Mouse (Mus musculus): Measurements from ENCODE around the gene Gna11. TPM values are rescaled to one million over a fixed set of nuclear protein-coding genes. Genes with fewer than 3 reads are reported as not detected.

The Gna11 gene
- polyA plus RNA-seq, 1 experiment from 2014 or later, result 24.3 TPM

- Histone ChIP-seq H3K9me3 (replicated peaks; ENCODE audit: control insufficient read depth, low read length) (no peaks in the 10 kb centered on the region), H3K27me3 (ENCODE audit: control insufficient read depth, insufficient read depth, low read depth, low read length) (no peaks in the 10 kb centered on the region), H3K4me2 (ENCODE audit: low read depth, low read length) (no peak overlapping the region), H3K36me3 (ENCODE audit: control insufficient read depth, insufficient read depth) (no peaks in the 10 kb centered on the region), H3K9ac (ENCODE audit: low read depth, low read length) (no peak overlapping the region), H3K4me1 (ENCODE audit: control insufficient read depth, low read depth, low read length) (peaks cover 32% of the 10 kb centered on the region), H3K4me3 (ENCODE audit: low read depth, low read length) (no peak overlapping the region), H3K27ac (ENCODE audit: low read length) (no peak overlapping the region)
- ATAC-seq (ENCODE audit: low read depth), result no peak
- WGBS (ENCODE audit: insufficient replicate concordance), result 55% methylated on average over 5 of the region's 5 CpGs
These were observed 4.0 kb upstream of the Gna11 start for GRCm38 (mm10) chr10:81548944-81549343.

GRCm38 (mm10) chr10:81546788-81547571 lies 2.0 kb upstream of the Gna11 start:
- no peak for ATAC-seq (ENCODE audit: low read depth)
- Histone ChIP-seq H3K4me2 (ENCODE audit: low read depth, low read length) (no peak overlapping the region), H3K4me1 (ENCODE audit: control insufficient read depth, low read depth, low read length) (peaks cover 51% of the 10 kb centered on the region), H3K27ac (ENCODE audit: low read length) (peak overlapping the region; percentile 84), H3K27me3 (ENCODE audit: control insufficient read depth, insufficient read depth, low read depth, low read length) (no peaks in the 10 kb centered on the region), H3K36me3 (ENCODE audit: control insufficient read depth, insufficient read depth) (no peaks in the 10 kb centered on the region), H3K4me3 (ENCODE audit: low read depth, low read length) (no peak overlapping the region), H3K9ac (ENCODE audit: low read depth, low read length) (no peak overlapping the region), H3K9me3 (replicated peaks; ENCODE audit: control insufficient read depth, low read length) (no peaks in the 10 kb centered on the region)
- WGBS (ENCODE audit: insufficient replicate concordance), result 84% methylated on average over 13 of the region's 13 CpGs

DNA sequence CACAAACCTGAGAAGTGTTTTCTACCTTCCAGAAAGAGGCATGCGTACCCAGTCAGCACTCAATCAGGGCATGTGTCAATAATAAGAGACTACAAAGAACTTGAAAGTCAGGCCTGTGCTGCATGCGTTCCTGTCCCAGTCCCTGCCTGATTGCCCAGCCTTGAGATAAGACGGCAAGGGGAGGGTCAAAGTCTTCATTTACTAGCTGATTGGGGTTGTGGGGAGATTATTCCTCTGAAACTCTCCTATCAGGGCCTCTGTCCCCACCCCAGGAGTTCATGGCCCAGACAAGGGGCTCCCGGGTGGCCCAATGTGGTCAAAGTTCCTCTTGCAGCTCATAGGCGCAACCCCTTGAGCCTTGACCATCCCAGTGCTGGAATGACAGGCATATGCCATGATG lies 1.3 kb upstream of the Gna11 start:
- no peaks in the 10 kb centered on the region for H3K27me3 ChIP-seq (ENCODE audit: control insufficient read depth, insufficient read depth, low read depth, low read length)

GRCm38 (mm10) chr10:81544296-81545160 lies 462 bp downstream of the Gna11 start:
- Histone ChIP-seq H3K4me3 (ENCODE audit: low read depth, low read length) (peak overlapping the region; percentile 92), H3K9me3 (replicated peaks; ENCODE audit: control insufficient read depth, low read length) (no peaks in the 10 kb centered on the region), H3K36me3 (ENCODE audit: control insufficient read depth, insufficient read depth) (no peaks in the 10 kb centered on the region), H3K4me1 (ENCODE audit: control insufficient read depth, low read depth, low read length) (peaks cover 56% of the 10 kb centered on the region), H3K9ac (ENCODE audit: low read depth, low read length) (peak overlapping the region; percentile 93), H3K4me2 (ENCODE audit: low read depth, low read length) (peak overlapping the region; percentile 99), H3K27me3 (ENCODE audit: control insufficient read depth, insufficient read depth, low read depth, low read length) (no peaks in the 10 kb centered on the region), H3K27ac (ENCODE audit: low read length) (peak overlapping the region; percentile 96)
- WGBS (ENCODE audit: insufficient replicate concordance), result under 1% methylated on average over 92 of the region's 93 CpGs
- no peak; the same call in 1 of the 2 replicates for ATAC-seq (ENCODE audit: low read depth)

More for the DNA sequence above, 1.3 kb upstream of the Gna11 start:
- WGBS (ENCODE audit: insufficient replicate concordance), result 8% methylated on average over 5 of the region's 5 CpGs
- Histone ChIP-seq H3K9ac (ENCODE audit: low read depth, low read length) (peak overlapping the region; percentile 31), H3K4me1 (ENCODE audit: control insufficient read depth, low read depth, low read length) (peaks cover 52% of the 10 kb centered on the region), H3K4me3 (ENCODE audit: low read depth, low read length) (peak overlapping the region; percentile 17; the same call in 1 of the 2 replicates), H3K27ac (ENCODE audit: low read length) (peak overlapping the region; percentile 84), H3K4me2 (ENCODE audit: low read depth, low read length) (peak overlapping the region; percentile 99), H3K36me3 (ENCODE audit: control insufficient read depth, insufficient read depth) (no peaks in the 10 kb centered on the region), H3K9me3 (replicated peaks; ENCODE audit: control insufficient read depth, low read length) (no peaks in the 10 kb centered on the region)
- peak; percentile 12 for ATAC-seq (ENCODE audit: low read depth)

DNA sequence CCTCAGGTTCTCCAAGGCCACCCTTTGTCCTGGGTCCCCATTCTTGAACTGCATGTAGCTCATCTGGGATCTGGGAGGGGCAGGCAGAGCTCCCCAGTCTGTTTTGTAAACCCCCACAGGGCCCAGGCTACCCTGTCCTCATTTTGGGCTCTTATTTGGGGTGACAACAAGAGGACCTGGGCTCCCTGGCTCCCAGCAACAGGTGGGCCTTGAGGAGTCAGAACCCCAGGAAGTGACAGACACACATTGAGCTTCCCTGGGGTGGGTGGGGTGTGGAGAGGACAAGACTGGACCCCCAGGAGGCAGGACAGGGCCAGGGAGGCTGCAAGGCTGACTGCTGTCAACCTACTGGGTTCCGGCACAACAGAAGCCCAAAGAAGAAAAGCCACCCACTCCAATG lies 1.4 kb downstream of the Gna11 start:
- ATAC-seq (ENCODE audit: low read depth), result no peak
- H3K4me1 ChIP-seq (ENCODE audit: control insufficient read depth, low read depth, low read length), result peaks cover 57% of the 10 kb centered on the region
- peak overlapping the region; percentile 92 for H3K4me3 ChIP-seq (ENCODE audit: low read depth, low read length)
- 0 out of 2 replicates have a peak overlapping the region, but pooled peaks have one; percentile 12 for H3K27ac ChIP-seq (ENCODE audit: low read length)
- WGBS (ENCODE audit: insufficient replicate concordance), result 83% methylated on average over 1 of the region's 1 CpGs
- no peaks in the 10 kb centered on the region for H3K9me3 ChIP-seq (replicated peaks; ENCODE audit: control insufficient read depth, low read length)
- peak overlapping the region; percentile 93 for H3K9ac ChIP-seq (ENCODE audit: low read depth, low read length)
- peak overlapping the region; percentile 99 for H3K4me2 ChIP-seq (ENCODE audit: low read depth, low read length)
- no peaks in the 10 kb centered on the region for H3K27me3 ChIP-seq (ENCODE audit: control insufficient read depth, insufficient read depth, low read depth, low read length)
- H3K36me3 ChIP-seq (ENCODE audit: control insufficient read depth, insufficient read depth), result no peaks in the 10 kb centered on the region

DNA sequence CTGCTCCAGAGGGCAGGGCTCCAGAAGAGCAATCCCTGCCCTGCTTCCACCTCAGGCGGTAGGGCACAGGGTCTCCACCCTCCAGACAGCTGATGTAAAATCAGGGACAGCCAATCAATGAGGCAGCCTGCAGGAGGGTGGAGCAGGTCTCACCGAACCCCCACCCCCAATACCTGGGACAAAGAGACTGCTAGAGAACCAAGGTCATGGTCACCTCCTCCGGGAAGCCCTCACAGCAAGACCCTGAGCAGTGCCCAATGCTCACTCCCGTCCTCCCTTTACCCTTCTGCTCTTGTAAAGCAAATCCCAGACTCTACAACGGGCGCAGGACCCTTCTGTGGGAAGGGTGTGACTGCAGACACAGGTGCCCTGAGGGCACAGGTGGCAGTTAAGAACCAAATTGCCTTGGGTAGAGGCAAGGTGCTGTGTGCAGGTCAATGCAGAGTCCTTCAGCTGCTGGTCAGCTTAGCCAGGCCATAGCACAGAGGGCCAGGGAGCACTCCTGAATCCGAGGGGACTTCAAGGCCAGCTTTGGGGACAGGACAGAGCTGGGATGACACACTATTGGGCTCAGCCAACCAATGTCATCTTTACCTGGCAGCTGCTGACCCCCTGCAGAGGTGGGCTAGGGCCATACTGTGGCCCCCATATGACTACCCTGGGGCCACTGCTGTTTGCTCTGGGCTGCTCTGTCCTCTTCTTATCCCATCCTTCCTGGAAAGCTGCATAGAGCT lies 2.1 kb downstream of the Gna11 start:
- no peaks in the 10 kb centered on the region for H3K36me3 ChIP-seq (ENCODE audit: control insufficient read depth, insufficient read depth)
- no peaks in the 10 kb centered on the region for H3K27me3 ChIP-seq (ENCODE audit: control insufficient read depth, insufficient read depth, low read depth, low read length)
- ATAC-seq (ENCODE audit: low read depth), result no peak
- H3K4me2 ChIP-seq (ENCODE audit: low read depth, low read length), result peak overlapping the region; percentile 99
- peak overlapping the region; percentile 93 for H3K9ac ChIP-seq (ENCODE audit: low read depth, low read length)
- peak overlapping the region; percentile 92; the same call in 1 of the 2 replicates for H3K4me3 ChIP-seq (ENCODE audit: low read depth, low read length)
- WGBS (ENCODE audit: insufficient replicate concordance), result 71% methylated on average over 7 of the region's 7 CpGs
- H3K27ac ChIP-seq (ENCODE audit: low read length), result peak overlapping the region; percentile 73
- peaks cover 58% of the 10 kb centered on the region for H3K4me1 ChIP-seq (ENCODE audit: control insufficient read depth, low read depth, low read length)
- no peaks in the 10 kb centered on the region for H3K9me3 ChIP-seq (replicated peaks; ENCODE audit: control insufficient read depth, low read length)

DNA sequence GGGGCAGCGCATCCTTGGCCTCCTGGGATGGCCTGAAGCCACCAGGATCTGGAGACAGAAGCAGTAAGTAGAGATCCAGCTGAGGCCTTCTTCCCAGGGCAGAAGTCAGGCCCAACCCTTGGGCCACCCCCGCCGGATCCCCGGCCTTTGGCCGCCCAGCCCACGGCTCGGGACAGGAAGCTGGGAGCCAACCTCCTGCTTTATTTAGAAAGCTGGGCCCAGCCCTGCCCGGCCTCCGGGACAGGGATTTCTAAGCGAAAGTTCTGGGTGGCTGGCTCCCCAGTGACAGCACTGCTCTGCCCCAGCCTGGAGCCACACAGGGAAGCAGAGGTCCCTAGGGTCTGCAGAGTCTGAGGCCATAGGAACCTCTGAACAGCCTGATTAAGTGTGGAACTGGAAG lies 3.2 kb downstream of the Gna11 start:
- no peaks in the 10 kb centered on the region for H3K9me3 ChIP-seq (replicated peaks; ENCODE audit: control insufficient read depth, low read length)
- H3K9ac ChIP-seq (ENCODE audit: low read depth, low read length), result peak overlapping the region; percentile 6; the same call in 1 of the 2 replicates
- H3K27me3 ChIP-seq (ENCODE audit: control insufficient read depth, insufficient read depth, low read depth, low read length), result no peaks in the 10 kb centered on the region
- peaks cover 54% of the 10 kb centered on the region for H3K4me1 ChIP-seq (ENCODE audit: control insufficient read depth, low read depth, low read length)
- ATAC-seq (ENCODE audit: low read depth), result no peak
- H3K36me3 ChIP-seq (ENCODE audit: control insufficient read depth, insufficient read depth), result no peaks in the 10 kb centered on the region; the same call in 1 of the 2 replicates
- H3K4me3 ChIP-seq (ENCODE audit: low read depth, low read length), result 0 out of 2 replicates have a peak overlapping the region, but pooled peaks have one; percentile 10
- H3K4me2 ChIP-seq (ENCODE audit: low read depth, low read length), result peak overlapping the region; percentile 33; the same call in 1 of the 2 replicates
- 52% methylated on average over 10 of the region's 10 CpGs for WGBS (ENCODE audit: insufficient replicate concordance)
- H3K27ac ChIP-seq (ENCODE audit: low read length), result peak overlapping the region; percentile 73

GRCm38 (mm10) chr10:81541363-81541762 lies 3.6 kb downstream of the Gna11 start:
- Histone ChIP-seq H3K27ac (ENCODE audit: low read length) (peak overlapping the region; percentile 73), H3K4me3 (ENCODE audit: low read depth, low read length) (no peak overlapping the region), H3K36me3 (ENCODE audit: control insufficient read depth, insufficient read depth) (no peaks in the 10 kb centered on the region; the same call in 1 of the 2 replicates), H3K27me3 (ENCODE audit: control insufficient read depth, insufficient read depth, low read depth, low read length) (no peaks in the 10 kb centered on the region), H3K9ac (ENCODE audit: low read depth, low read length) (peak overlapping the region; percentile 6), H3K4me2 (ENCODE audit: low read depth, low read length) (peak overlapping the region; percentile 10; the same call in 1 of the 2 replicates), H3K4me1 (ENCODE audit: control insufficient read depth, low read depth, low read length) (peaks cover 50% of the 10 kb centered on the region), H3K9me3 (replicated peaks; ENCODE audit: control insufficient read depth, low read length) (no peaks in the 10 kb centered on the region)
- WGBS (ENCODE audit: insufficient replicate concordance), result 57% methylated on average over 5 of the region's 5 CpGs
- no peak for ATAC-seq (ENCODE audit: low read depth)

Measured in liver, embryonic 16.5 days (tissue).